Mouse (Mus musculus): ENCODE measurements around the gene Erfe. TPM values are rescaled to one million over a fixed set of nuclear protein-coding genes. Genes with fewer than 3 reads are reported as not detected.

Gene Erfe
- polyA plus RNA-seq, 1 experiment = 0.27 TPM

DNA sequence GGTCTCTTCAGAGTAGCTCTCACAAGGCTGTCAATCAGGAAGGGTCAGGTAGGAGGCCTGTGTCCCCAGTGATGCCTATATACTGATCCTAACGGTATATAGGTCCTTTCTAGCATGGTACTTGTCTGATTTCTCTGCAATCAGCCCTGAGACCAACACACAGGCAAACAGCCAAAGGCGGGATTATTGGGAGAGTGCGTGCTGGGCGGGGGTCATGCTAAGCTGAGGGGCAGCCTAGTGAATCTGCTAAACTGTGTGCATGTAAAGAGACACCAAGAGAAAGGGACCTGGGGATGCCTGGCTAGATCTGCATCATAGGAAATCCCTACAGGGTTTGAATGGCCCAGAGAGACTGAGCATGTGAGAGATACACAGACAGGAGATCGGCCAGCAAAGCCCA, 49.1 kb downstream of the Erfe start:
- TF ChIP-seq CTCF (IDR thresholded peaks at IDR 0.05; ENCODE audit: insufficient read depth, low read length) (no peak), POLR2A (IDR thresholded peaks at IDR 0.05; ENCODE audit: borderline replicate concordance, extremely low read depth, low read depth, low read length) (no peak)
- Histone ChIP-seq H3K4me3 (replicated peaks; ENCODE audit: extremely low read depth, low read depth, low read length) (no peak overlapping the region), H3K4me1 (ENCODE audit: control insufficient read depth, insufficient read depth, low read length) (peaks cover 4% of the 10 kb centered on the region)
- WGBS = 93% methylated on average over 5 of the region's 5 CpGs
- DNase-seq = no peak

DNA sequence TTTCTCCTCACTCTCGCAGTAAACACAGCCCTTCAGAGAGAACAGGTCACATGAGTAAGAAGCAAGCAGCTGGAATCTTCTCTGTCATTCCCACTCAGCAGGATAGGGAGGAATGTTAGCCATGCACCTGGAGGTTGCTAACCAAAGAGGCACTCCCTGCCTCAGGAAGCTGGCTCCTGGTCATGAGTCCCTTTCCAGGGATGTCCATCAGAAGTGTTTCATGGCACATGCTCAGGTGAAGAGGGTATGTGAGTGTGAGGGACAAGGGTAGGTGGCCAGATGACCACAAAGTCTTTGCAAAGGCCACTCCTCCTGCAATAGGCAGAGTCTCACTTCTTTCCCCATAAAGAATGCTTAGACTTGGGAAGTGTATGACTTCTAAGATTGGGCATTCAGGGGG, 51.8 kb downstream of the Erfe start:
- no peak overlapping the region for H3K4me3 ChIP-seq (replicated peaks; ENCODE audit: extremely low read depth, low read depth, low read length)
- no peaks in the 10 kb centered on the region for H3K4me1 ChIP-seq (ENCODE audit: control insufficient read depth, insufficient read depth, low read length)
- 63% methylated on average over 1 of the region's 1 CpGs for WGBS
- TF ChIP-seq POLR2A (IDR thresholded peaks at IDR 0.05; ENCODE audit: borderline replicate concordance, extremely low read depth, low read depth, low read length) = no peak
- no peak for TF ChIP-seq CTCF (IDR thresholded peaks at IDR 0.05; ENCODE audit: insufficient read depth, low read length)
- DNase-seq = no peak

DNA sequence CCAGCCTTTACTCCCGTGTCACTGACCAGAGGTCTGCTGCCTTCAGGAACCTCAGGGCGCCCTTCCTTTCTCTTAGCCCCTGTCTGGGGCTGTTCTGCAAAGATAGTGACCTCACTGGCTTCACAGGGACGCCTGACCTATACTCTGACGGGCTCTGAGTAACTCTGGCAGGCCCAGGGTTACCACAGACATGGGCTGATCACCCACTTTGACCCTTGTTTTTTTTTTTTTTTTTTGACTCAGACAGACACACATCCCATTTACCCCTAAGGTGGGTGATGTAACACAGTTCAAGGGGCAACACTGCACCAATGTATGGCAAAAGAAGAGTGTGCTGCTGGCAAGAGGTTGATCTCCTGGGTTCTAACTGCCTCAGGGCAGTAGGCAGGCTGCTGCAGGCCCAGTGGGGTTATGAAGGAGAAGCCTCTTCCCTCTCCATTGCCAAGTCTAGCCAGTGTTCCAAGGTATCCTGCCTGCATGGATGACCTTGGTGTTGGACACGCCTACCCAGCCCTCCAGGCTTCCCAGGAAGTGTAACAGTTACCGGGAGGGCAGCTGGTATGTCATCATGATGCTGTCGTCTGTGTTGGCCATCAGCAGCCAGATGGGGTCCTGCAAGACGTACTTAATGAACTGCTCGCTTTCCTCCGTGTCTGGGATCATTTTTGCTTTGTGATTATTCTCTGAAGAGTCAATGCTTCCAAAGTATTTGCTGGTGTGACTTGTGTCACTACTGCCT, 53.8 kb downstream of the Erfe start:
- whole genome bisulfite sequencing = 73% methylated on average over 10 of the region's 10 CpGs
- Histone ChIP-seq H3K4me3 (replicated peaks; ENCODE audit: extremely low read depth, low read depth, low read length) (no peak overlapping the region), H3K4me1 (ENCODE audit: control insufficient read depth, insufficient read depth, low read length) (no peaks in the 10 kb centered on the region)
- TF ChIP-seq CTCF (IDR thresholded peaks at IDR 0.05; ENCODE audit: insufficient read depth, low read length) (no peak), POLR2A (IDR thresholded peaks at IDR 0.05; ENCODE audit: borderline replicate concordance, extremely low read depth, low read depth, low read length) (no peak)
- DNase-seq = no peak

DNA sequence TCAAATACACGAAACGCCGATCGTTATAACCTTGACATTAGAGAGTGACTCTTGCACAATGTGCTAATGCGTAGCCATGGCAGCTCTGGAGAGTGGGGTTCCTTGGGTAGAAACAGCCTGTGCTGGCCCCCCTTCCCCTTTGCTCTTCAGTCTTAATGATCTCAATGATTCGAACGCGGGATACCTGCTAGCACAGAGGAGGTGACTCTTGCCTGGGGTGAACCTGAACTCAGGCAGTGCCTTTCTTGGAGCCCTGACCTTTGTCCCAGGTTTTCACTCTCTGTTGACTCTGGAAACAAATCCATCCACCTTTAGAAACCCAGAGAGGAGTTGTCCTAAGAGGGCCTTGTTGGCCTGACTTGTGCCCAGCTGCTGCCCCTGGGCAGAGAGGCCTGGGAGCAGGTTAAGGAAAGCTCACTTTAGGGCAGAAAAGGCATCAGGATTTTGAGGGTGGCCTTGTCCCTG, 54.4 kb downstream of the Erfe start:
- no peak for DNase-seq
- H3K4me3 ChIP-seq (replicated peaks; ENCODE audit: extremely low read depth, low read depth, low read length) = no peak overlapping the region
- H3K4me1 ChIP-seq (ENCODE audit: control insufficient read depth, insufficient read depth, low read length) = no peaks in the 10 kb centered on the region
- TF ChIP-seq POLR2A (IDR thresholded peaks at IDR 0.05; ENCODE audit: borderline replicate concordance, extremely low read depth, low read depth, low read length) = no peak
- no peak for TF ChIP-seq CTCF (IDR thresholded peaks at IDR 0.05; ENCODE audit: insufficient read depth, low read length)
- WGBS = 85% methylated on average over 8 of the region's 8 CpGs

Other genes starting within 250 kb of the Erfe start
- gene Rbm44, start 221.3 kb upstream of the Erfe start, polyA plus RNA-seq (2012; rRNA removed) = not detected in 2 replicates
- gene Ramp1, start 186.6 kb upstream of the Erfe start, polyA plus RNA-seq (2012; rRNA removed) = 35.7 and 37.7 TPM in 2 replicates
- gene Ube2f, start 116.1 kb upstream of the Erfe start, polyA plus RNA-seq (2012; rRNA removed) = 21.7 and 29.8 TPM in 2 replicates
- 23.7 and 26.6 TPM in 2 replicates for gene Scly, start 68.1 kb upstream of the Erfe start, polyA plus RNA-seq (2012; rRNA removed)
- 0.11 and 0.12 TPM in 2 replicates for gene Espnl, start 44.4 kb upstream of the Erfe start, polyA plus RNA-seq (2012; rRNA removed)
- 1.4 and 4.6 TPM in 2 replicates for gene Klhl30, start 15.4 kb upstream of the Erfe start, polyA plus RNA-seq (2012; rRNA removed)
- gene Ilkap, start 32.4 kb downstream of the Erfe start, polyA plus RNA-seq (2012; rRNA removed) = 51.6 and 57.4 TPM in 2 replicates
- 40.5 and 54.4 TPM in 2 replicates for gene Hes6, start 47.6 kb downstream of the Erfe start, polyA plus RNA-seq (2012; rRNA removed)
- 6.9 and 21.0 TPM in 2 replicates for gene Per2, start 92.9 kb downstream of the Erfe start, polyA plus RNA-seq (2012; rRNA removed)
- gene Traf3ip1, start 128.2 kb downstream of the Erfe start, polyA plus RNA-seq (2012; rRNA removed) = 16.1 and 20.2 TPM in 2 replicates
- 8.7 and 10.9 TPM in 2 replicates for gene Asb1, start 174.1 kb downstream of the Erfe start, polyA plus RNA-seq (2012; rRNA removed)